Mouse (Mus musculus): ENCODE data around the gene Sinhcaf. TPM values are rescaled to one million over a fixed set of nuclear protein-coding genes. Genes with fewer than 3 reads are reported as not detected.
"Not testable (repeated sequence)": the region's sequence is repeated elsewhere in the genome, so short reads cannot be mapped to it uniquely, and the experiment has no call there.

Gene Sinhcaf
- polyA plus RNA-seq, 1 experiment = 5.5 TPM

- no peak for DNase-seq (ENCODE audit: low read depth, low spot score)
Measured at GRCm38 (mm10) chr6:148955641-148956420, 9.6 kb upstream of the Sinhcaf start.

- WGBS = 10% methylated on average over 11 of the region's 11 CpGs
- no peak for DNase-seq (ENCODE audit: low read depth, low spot score)
Measured at GRCm38 (mm10) chr6:148946881-148947405, 676 bp upstream of the Sinhcaf start.

GRCm38 (mm10) chr6:148945509-148946408, 508 bp downstream of the Sinhcaf start:
- DNase-seq (ENCODE audit: low read depth, low spot score) = no peak
- WGBS = 1% methylated on average over 75 of the region's 75 CpGs

GRCm38 (mm10) chr6:148944767-148945508, 1.3 kb downstream of the Sinhcaf start:
- DNase-seq (ENCODE audit: low read depth, low spot score) = no peak
- under 1% methylated on average over 92 of the region's 92 CpGs for WGBS

GRCm38 (mm10) chr6:148944344-148944766, 1.9 kb downstream of the Sinhcaf start:
- WGBS = 2% methylated on average over 30 of the region's 30 CpGs
- DNase-seq (ENCODE audit: low read depth, low spot score) = no peak

- no peak for DNase-seq (ENCODE audit: low read depth, low spot score)
- WGBS = 35% methylated on average over 3 of the region's 3 CpGs
Measured at GRCm38 (mm10) chr6:148943695-148944094, 2.6 kb downstream of the Sinhcaf start.

- no peak for DNase-seq (ENCODE audit: low read depth, low spot score)
- 45% methylated on average over 4 of the region's 4 CpGs for WGBS
Measured at GRCm38 (mm10) chr6:148942406-148942805, 3.9 kb downstream of the Sinhcaf start.

GRCm38 (mm10) chr6:148941880-148942279, 4.4 kb downstream of the Sinhcaf start:
- no peak for DNase-seq (ENCODE audit: low read depth, low spot score)
- WGBS = 65% methylated on average over 5 of the region's 5 CpGs

- WGBS = 44% methylated on average over 3 of the region's 3 CpGs
- DNase-seq (ENCODE audit: low read depth, low spot score) = not testable (repeated sequence)
Measured at GRCm38 (mm10) chr6:148940383-148940782, 5.9 kb downstream of the Sinhcaf start.

GRCm38 (mm10) chr6:148937693-148938092, 8.6 kb downstream of the Sinhcaf start:
- 23% methylated on average over 1 of the region's 1 CpGs for WGBS
- no peak for DNase-seq (ENCODE audit: low read depth, low spot score)

- 51% methylated on average over 3 of the region's 3 CpGs for WGBS
- no peak for DNase-seq (ENCODE audit: low read depth, low spot score)
Measured at GRCm38 (mm10) chr6:148934961-148935590, 11.2 kb downstream of the Sinhcaf start.

- 80% methylated on average over 6 of the region's 6 CpGs for WGBS
- no peak for DNase-seq (ENCODE audit: low read depth, low spot score)
Measured at GRCm38 (mm10) chr6:148931281-148931680, 15.0 kb downstream of the Sinhcaf start.

GRCm38 (mm10) chr6:148918841-148919398, 27.3 kb downstream of the Sinhcaf start:
- no peak for DNase-seq (ENCODE audit: low read depth, low spot score)

- WGBS = 41% methylated on average over 1 of the region's 1 CpGs
- DNase-seq (ENCODE audit: low read depth, low spot score) = no peak
Measured at GRCm38 (mm10) chr6:148917672-148918071, 28.6 kb downstream of the Sinhcaf start.

- 39% methylated on average over 3 of the region's 3 CpGs for whole genome bisulfite sequencing
- no peak for DNase-seq (ENCODE audit: low read depth, low spot score)
Measured at GRCm38 (mm10) chr6:148916817-148917216, 29.4 kb downstream of the Sinhcaf start.

GRCm38 (mm10) chr6:148913938-148914337, 32.3 kb downstream of the Sinhcaf start:
- no peak for DNase-seq (ENCODE audit: low read depth, low spot score)
- 13% methylated on average over 2 of the region's 2 CpGs for WGBS

GRCm38 (mm10) chr6:148911906-148912305, 34.4 kb downstream of the Sinhcaf start:
- DNase-seq (ENCODE audit: low read depth, low spot score) = not testable (repeated sequence)
- WGBS = 79% methylated on average over 8 of the region's 8 CpGs

GRCm38 (mm10) chr6:148906958-148907357, 39.3 kb downstream of the Sinhcaf start:
- DNase-seq (ENCODE audit: low read depth, low spot score) = no peak
- WGBS = 81% methylated on average over 9 of the region's 9 CpGs

GRCm38 (mm10) chr6:148902728-148903127, 43.5 kb downstream of the Sinhcaf start:
- no peak for DNase-seq (ENCODE audit: low read depth, low spot score)
- WGBS = 86% methylated on average over 3 of the region's 3 CpGs
